Mouse (Mus musculus) spleen, embryonic (tissue): ENCODE measurements around the gene Sh2d3c.

Experiments
- CTCF ChIA-PET: fragments of 350-600 bp; sonication (Branson Sonifier 250); formaldehyde crosslinking; loops from one replicate; lab custom pipeline; 2022; lab: Charles Lee

Gene Sh2d3c

GRCm38 (mm10) chr2:32722581-32722980, 1.7 kb downstream of the Sh2d3c start:
- CTCF ChIA-PET, result interaction anchor here (0.6 kb wide), 1 partner anchor 55 kb away, joined by 6 read pairs; no protein-coding TSS in a partner anchor

DNA sequence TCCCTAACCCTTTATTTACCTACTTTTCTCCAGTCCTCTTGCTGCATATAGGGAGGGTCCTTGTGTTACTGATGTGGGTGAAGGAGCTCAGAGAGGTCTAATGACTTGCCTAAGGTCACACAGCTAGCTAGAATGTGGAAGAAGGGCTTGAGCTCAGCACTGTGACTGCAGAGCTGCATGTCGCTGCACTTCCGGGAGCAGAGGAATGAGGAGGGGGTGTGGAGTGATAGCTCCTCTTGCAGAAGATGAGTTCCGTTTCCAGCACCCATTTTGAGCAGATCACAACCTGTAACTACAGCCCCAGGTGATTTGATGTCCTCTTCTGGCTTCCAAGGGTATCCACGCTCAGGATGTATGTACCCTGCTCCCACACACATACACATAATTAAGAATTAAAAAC, 3.3 kb downstream of the Sh2d3c start:
- CTCF ChIA-PET, result interaction anchor here (0.6 to 1.2 kb wide), 2 partner anchors 9 to 135 kb away, joined by 3 to 4 read pairs; no protein-coding TSS in a partner anchor

- CTCF ChIA-PET, result no interaction called here
Observed at GRCm38 (mm10) chr2:32724832-32725790, 4.3 kb downstream of the Sh2d3c start.

GRCm38 (mm10) chr2:32727435-32727834, 6.6 kb downstream of the Sh2d3c start:
- CTCF ChIA-PET, result interaction anchor here (2.2 kb wide), 1 partner anchor 13 kb away, joined by 13 read pairs; no protein-coding TSS in a partner anchor

DNA sequence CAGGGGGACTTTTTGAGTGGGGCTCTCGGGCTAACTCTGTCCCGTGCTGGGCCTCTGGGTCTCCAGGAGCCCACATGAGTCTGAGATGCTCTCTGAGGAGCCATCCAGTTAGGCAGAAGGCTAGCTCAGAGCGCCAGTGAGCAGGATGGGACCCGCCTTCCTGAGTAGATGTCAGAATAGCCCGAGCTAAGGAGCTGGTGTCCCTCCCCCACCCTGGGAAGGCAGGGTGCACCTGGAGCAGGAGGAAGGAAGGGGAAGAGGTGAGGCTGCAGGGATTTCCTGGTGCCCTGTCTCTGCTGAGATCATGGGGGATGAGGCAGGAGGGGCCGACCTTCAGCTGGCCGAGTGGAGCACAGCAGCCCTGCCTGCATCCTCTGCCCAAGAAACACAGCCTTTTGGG, 7.6 kb downstream of the Sh2d3c start:
- CTCF ChIA-PET, result no interaction called here

- CTCF ChIA-PET, result no interaction called here
Observed at GRCm38 (mm10) chr2:32729547-32729946, 8.7 kb downstream of the Sh2d3c start.

DNA sequence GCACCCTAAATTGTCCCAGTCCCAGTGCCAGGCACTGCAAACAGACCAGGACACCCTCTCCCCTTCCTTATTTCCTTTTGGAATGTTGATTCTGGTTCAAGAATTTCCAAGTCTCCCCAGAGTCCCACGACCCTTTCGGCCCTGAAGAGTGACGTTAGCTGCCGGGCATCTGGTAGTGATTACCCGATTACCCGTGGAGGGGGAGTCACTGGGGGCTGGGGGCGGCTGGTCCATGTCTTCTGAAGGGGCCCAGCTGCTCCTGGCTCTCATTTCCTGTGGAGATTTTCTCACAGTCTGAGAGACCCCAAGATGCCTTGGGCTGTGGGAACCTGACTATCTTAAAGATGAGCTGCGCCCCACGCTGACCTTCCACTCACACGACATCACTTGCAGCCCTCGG, 10.0 kb downstream of the Sh2d3c start:
- CTCF ChIA-PET, result no interaction called here

DNA sequence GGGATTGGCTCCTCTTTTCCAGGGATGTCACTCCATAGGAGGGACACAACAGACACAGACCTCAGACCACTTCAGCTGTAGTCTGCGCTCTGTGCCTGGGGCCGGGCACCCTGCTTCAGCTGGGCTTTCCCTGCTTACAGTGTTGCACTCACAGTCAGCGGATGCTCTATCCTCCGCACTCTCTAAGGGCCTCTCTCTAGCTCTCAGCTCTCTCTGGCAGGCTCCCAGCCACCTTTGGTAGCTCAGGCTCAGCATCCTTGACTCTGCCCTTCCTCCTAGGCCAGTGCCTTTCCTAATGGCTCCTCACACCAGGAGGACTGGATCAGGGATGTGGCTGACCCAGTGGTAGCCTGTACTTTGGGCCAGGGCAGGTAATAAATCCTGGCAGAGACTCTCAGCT, 11.1 kb downstream of the Sh2d3c start:
- CTCF ChIA-PET, result no interaction called here

DNA sequence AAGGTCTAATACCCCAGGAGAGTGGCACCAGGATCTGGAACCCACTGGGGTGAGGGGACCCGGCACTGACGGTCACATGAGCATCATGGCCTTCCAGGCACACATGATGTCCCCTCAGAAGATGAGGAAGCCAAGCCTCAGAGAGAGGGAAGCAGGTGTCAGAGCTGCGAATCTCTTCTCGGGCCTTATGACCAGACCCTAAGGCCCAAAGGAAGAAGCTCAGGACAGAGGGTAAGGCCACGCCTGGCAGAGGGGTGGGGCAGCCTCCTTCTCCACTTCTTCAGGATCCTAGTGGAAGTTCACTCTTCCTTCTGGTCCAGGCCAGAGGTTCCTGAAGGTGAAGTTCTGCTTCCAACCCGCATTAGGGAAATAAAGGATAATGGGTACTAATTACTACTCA, 11.8 kb downstream of the Sh2d3c start:
- CTCF ChIA-PET, result interaction anchor here (0.7 kb wide), 1 partner anchor 231 kb away, joined by 4 read pairs; no protein-coding TSS in a partner anchor

- CTCF ChIA-PET, result interaction anchor here (0.5 to 0.6 kb wide), 2 partner anchors 19 to 22 kb away, joined by 3 to 5 read pairs; partner anchors contain the start of gene Tor2a
Observed at GRCm38 (mm10) chr2:32734480-32734879, 13.6 kb downstream of the Sh2d3c start.

DNA sequence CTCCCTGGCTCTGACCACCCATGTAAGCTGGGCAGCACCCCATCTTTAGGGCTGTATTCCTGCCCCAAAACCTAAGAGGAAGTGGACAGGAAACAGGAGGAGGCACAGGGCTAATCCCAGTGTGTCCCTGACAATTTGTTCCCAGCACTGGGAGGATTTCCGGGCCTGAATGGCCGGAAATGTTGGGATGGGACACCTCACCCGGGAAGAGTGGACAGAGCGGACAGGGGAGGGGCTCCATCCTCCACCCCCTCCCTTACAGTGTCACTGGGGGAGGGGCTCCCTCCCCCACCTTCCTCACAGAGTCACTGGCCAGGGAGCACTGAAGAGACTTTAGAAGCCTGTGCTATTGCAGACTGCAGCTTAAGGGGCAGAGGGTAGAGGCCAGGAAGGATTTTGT, 14.1 kb downstream of the Sh2d3c start:
- CTCF ChIA-PET, result interaction anchor here (0.5 kb wide), 1 partner anchor 22 kb away, joined by 5 read pairs; the partner anchor contains the start of gene Tor2a

DNA sequence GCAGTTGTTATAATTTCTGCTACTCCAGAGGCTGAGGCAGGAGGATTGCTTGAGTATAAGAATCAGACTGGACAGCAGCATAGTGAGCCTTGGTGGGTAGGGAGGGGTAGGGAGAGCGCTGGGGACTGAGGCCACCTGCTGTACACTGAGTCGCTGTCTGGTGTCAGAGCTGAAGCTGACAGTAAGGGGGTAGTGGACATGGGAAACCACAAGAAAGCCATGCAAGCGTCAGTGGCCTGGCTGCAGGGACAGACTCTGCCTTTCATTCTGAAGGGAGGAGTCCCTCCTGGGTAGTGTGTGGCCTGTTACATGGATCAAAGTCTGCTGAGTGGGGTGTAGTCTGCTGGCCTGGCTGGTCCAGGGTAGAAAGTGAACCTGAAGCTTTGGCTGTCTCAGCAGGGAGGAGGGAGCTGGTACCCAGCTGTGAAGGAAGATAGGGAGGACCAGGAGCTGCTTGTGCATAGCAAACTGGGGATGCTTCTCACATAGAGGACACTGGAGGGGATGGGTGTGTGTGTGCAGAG, 15.5 kb downstream of the Sh2d3c start:
- CTCF ChIA-PET, result no interaction called here

GRCm38 (mm10) chr2:32737008-32737407, 16.2 kb downstream of the Sh2d3c start:
- CTCF ChIA-PET, result no interaction called here

DNA sequence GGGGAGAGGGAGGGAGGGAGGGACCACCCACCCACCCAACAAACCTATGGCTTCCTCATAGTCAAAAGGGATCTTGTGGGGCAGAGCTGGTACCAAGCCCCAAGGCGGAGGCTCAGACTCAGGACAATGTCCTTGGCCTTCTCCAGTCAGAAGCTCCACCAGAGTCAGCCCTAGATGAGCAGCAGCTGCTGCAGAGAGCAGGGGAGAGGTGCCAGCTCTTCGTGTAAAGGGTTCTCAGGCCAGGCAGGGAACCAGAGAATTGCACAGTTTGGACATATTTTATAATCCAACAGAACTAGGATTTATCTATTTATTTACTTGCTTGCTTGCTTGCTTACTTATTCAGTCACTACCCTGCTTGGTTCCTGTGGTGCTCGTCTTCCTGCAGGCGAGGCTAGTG, 18.5 kb downstream of the Sh2d3c start:
- CTCF ChIA-PET, result interaction anchor here (0.5 kb wide), 1 partner anchor 105 kb away, joined by 3 read pairs; no protein-coding TSS in a partner anchor

- CTCF ChIA-PET, result interaction anchor here (0.7 kb wide), 1 partner anchor 246 kb away, joined by 3 read pairs; no protein-coding TSS in a partner anchor
Observed at GRCm38 (mm10) chr2:32740916-32741272, 20.0 kb downstream of the Sh2d3c start, which contains the start of gene 6330409D20Rik. TSS of gene 6330409D20Rik (minus strand) at chr2:32741016.

DNA sequence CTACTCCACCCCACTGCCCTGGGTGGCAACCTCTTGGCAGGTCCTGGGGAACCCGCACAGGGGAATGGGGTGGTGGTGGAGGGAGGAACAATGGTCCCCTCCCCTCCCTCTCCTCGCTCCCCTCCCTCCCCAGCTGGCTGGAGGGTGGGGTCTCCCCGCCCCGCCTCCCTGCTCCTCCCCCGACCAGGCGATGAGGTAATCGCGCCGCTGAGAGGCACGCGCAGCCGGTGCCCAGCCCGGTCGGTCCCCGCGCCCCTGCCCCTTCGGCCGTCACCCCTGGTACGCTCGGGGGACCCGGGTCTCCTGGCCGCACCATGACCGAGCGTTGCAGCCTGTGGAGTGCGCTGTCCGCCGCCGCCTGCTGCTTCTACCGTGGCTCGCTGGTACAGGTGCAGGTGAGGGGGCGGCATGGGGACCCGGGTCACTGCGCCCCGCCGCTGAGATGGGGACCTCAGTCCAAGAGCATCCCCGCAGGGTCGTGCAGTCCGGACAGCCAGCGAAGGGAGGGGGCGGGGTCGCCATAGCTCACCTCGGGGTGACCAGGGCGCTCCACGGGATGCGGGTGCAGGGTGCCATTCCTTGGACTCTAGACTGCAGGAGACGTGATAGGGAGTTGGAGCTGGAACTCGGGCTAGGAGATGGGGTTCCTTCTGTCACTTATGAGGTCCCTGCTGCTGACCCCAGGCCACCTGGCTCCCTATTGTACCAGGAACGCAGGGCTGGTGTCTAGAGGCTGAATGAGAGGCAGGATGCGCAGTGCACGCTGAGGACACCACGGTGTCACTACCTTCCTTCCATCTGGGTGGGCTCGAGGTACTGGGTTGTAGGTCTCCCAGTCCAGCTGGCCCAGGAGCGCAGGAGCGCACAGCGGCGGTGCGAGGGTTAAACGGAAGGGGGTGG, 20.7 kb downstream of the Sh2d3c start:
- CTCF ChIA-PET, result interaction anchor here (0.6 to 0.7 kb wide), 2 partner anchors 10 to 246 kb away, joined by 3 to 5 read pairs; no protein-coding TSS in a partner anchor

DNA sequence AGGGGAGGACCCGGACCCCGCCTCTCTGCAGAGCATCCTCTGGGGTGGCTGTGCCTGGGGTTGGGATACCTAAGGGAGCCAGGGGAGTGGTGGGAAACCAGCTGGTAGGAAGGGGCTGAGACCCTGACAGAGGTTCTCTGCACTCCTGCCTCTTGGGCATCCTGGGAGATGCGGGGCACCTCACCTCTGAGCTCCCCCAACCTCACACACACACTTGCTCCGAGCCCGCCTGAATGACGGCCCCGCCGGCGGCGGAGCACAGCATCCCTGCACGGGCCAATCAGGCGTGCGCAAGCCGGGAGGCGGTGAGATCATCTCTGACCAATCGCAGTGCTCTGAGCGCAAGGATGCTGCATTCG, 21.3 kb downstream of the Sh2d3c start:
- CTCF ChIA-PET, result interaction anchor here (0.6 kb wide), 1 partner anchor 9 kb away, joined by 5 read pairs; no protein-coding TSS in a partner anchor

DNA sequence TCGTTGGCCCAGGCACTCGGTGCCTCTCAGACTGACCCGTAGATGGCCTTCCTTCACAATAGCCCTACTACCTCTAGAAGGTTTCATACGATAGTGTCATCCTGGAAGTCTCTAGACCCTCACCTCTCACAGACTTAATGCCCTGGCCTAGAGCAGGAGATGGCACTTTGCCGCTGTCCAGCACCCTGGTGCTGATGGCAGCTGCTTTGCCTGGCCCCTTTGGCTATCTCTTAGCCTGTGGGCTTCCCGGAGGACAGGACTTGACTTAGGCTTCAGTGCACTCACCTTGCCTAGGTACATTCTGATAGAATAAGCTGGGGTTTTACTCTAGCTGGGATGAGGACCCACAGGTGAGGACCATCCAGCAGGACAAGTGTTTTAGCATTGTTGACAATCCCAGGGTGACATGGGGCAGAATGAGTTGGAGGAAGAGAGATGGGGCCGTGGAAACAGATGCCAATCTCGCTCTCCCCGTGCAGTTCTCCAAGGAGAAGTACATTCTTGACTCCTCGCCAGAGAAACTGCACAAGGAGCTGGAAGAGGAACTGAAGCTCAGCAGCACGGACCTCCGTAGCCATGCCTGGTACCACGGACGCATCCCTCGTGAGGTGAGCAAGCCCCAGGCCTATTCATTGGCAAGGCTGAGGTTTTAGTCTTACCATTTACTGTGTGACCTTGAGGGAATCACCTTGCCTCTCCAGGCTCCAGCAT, 23.6 kb downstream of the Sh2d3c start:
- CTCF ChIA-PET, result no interaction called here

DNA sequence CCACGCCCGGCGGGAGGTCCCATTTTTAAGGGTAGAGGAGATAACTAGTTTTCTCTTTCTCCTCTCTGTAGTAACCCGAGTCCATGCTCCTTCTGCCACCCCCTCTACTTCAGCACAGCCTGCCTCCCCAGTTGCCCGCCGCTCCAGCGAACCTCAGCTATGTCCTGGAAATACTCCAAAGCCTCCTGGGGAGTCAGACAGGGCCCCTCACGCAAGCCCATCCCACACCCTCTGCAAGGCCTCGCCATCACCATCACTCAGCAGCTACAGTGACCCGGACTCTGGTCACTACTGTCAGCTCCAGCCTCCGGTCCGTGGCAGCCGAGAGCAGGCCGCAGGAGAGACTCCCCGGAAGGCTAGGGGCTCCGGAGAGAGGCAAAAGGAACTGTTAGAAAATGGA, 28.2 kb downstream of the Sh2d3c start:
- CTCF ChIA-PET, result no interaction called here

DNA sequence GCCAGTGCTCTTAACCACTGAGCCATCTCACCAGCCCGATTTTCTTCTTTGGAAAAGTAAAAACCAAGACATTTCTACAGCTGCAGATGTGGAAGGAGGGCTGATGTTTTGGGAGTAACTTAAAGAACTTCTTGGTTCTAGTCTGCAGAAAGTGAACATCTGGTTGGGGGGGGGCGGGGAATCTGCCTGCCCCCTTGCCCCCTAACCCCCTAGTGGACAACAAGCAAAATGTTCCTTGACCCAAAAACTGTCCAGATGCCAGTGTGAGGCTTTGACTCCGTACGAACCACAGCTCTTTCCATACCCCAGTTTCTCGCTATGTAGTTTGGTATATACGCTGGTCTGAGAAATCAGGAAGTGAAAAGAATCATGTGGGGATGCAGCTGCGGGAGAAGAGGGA, 29.3 kb downstream of the Sh2d3c start:
- CTCF ChIA-PET, result no interaction called here
